Mouse (Mus musculus): ENCODE measurements around the gene Cog4.

- no peak for TF ChIP-seq CTCF (IDR thresholded peaks at IDR 0.05; ENCODE audit: insufficient read depth, low read depth, low read length)
- no peak for TF ChIP-seq POLR2A (IDR thresholded peaks at IDR 0.05; ENCODE audit: insufficient read depth, low read depth, low read length)
These were observed 27.8 kb upstream of the Cog4 start for GRCm38 (mm10) chr8:110818593-110818992.
